Mouse (Mus musculus) bone marrow macrophage, adult 2 months (primary cell): Measurements from ENCODE around the gene Slc35e3.

Experiments
- CTCF ChIP-seq: IDR thresholded peaks from 2 replicates; pipeline ENCODE4 v1.5.1; 2012; ENCODE audit warnings: low read depth, mild to moderate bottlenecking, low read length, moderate library complexity
- POLR2A ChIP-seq: IDR thresholded peaks from 2 replicates; pipeline ENCODE4 v1.6.1; 2012; ENCODE audit warnings: mild to moderate bottlenecking, low read depth, low read length, borderline replicate concordance

GRCm38 (mm10) chr10:117760831-117761335 lies 14.7 kb upstream of the Slc35e3 start:
- TF ChIP-seq POLR2A, result no peak
- no peak for TF ChIP-seq CTCF
